8 mouse cellular contexts compared by ENCODE assay signal in the genomic region with DNA sequence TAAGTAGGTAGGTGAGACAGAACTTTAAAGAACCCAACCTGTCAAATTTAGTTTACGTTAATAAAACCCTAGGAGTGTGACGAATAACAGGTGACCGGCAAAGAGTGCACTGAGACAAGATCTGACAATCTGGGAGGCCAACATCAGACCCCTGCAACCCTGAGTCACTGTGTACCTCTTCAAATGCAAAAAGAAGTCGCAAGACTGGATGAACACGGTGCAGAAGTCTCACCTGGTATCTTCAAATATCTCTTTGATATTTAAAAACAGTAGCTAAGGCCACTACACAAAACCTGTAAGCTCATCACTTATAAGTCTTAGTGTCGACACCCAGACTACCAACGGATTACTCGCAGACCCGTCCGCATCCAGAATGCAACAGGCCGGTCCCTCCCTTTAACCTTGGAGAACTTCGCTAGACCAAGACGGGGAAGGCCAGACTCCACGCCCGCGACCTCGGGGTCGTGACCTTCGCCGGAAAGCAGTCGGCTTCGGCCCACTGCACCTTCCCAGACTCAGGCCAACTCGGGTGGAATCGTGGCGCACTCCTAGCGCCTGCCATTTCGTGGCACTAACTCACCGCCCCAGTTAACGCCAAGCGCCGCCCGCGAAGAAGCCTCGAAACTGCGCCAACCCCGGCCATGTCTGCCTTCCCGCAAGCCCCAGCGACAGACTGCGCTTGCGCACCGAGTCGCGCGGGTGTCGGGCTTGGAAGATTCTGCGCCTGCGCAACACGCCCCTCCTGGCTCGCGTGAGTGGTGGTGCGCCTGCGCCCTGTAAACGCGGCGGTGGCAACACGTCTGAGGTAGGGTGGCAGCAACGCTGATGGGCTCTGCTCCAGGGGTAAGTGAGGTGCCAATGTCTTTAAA. TPM values are rescaled to one million over a fixed set of nuclear protein-coding genes. Genes with fewer than 3 reads are reported as not detected.
A peak's percentile ranks its signal among the peaks of the same experiment; 100 is the strongest.
DNase-seq lines count a peak whose midpoint lies in the region; ATAC-seq lines count a peak whose summit lies in the region.

A gene (minus strand): TSS at position 715 of the 869 bp plus-strand sequence.
A gene (plus strand): TSS at position 744 of the 869 bp plus-strand sequence.

- H3K36me3 ChIP-seq in hindbrain, embryonic 11.5 days (ENCODE audit: control insufficient read depth, insufficient read depth, low read length): no peaks in the 10 kb centered on the region

- peak; percentile 97 for ATAC-seq in hindbrain, embryonic 11.5 days (ENCODE audit: low FRiP score)

- 3% methylated on average over 57 of the region's 57 CpGs for WGBS in hindbrain, embryonic 11.5 days

- peak; percentile 97 for DNase-seq in MN1 (ENCODE audit: low spot score)
- DNase-seq in cerebellum, adult 9-10 months: peak; percentile 96
- DNase-seq in frontal cortex, adult 2 months (ENCODE audit: extremely low spot score in 1 of 2, low spot score in 1 of 2): peak; percentile 89 to 97
- peak; percentile 99 for DNase-seq in hindbrain, embryonic 11.5 days (ENCODE audit: low spot score)
- DNase-seq in layer of hippocampus, postnatal 10 days (ENCODE audit: low spot score in 2 of 2): peak; percentile 97 to 98
- peak; percentile 96 for DNase-seq in lung, postnatal 10 days
- peak; percentile 95 for DNase-seq in ovary, postnatal 36 days (ENCODE audit: low spot score)
- DNase-seq in thymus, postnatal 25 days: peak; percentile 96

- H3K4me2 ChIP-seq in hindbrain, embryonic 11.5 days (replicated peaks; ENCODE audit: low read depth, low read length): peak within 1 kb of the TSS; percentile 72

- peak within 1 kb of the TSS; percentile 67; the same call in 1 of the 2 replicates for H3K27ac ChIP-seq in hindbrain, embryonic 11.5 days (ENCODE audit: low read depth, low read length)

- peak within 1 kb of the TSS; percentile 66 for H3K9ac ChIP-seq in hindbrain, embryonic 11.5 days (ENCODE audit: low read depth, low read length)

- H3K4me1 ChIP-seq in hindbrain, embryonic 11.5 days (replicated peaks; ENCODE audit: control insufficient read depth, insufficient read depth, low read length): no peaks in the 10 kb centered on the region

- H3K9me3 ChIP-seq in hindbrain, embryonic 11.5 days (ENCODE audit: control insufficient read depth, low read length): no peaks in the 10 kb centered on the region

- peak within 1 kb of the TSS; percentile 56 for H3K4me3 ChIP-seq in hindbrain, embryonic 11.5 days (ENCODE audit: low read depth, low read length)

- no peaks in the 10 kb centered on the region for H3K27me3 ChIP-seq in hindbrain, embryonic 11.5 days (ENCODE audit: control insufficient read depth, insufficient read depth, low read length)

RNA-seq across cellular contexts. Expression of the first gene that starts in this region (rescaled TPM):
- polyA plus RNA-seq in frontal cortex, adult 2 months (2012; rRNA removed): 290 and 314 TPM in 2 replicates
- polyA plus RNA-seq in hindbrain, embryonic 11.5 days (2014; fragmentation: Nextera tagmentation; extraction: Ambion mirVana): 196 and 230 TPM in 2 replicates
- total RNA-seq in layer of hippocampus, postnatal 10 days (2021): 100 to 1,000 TPM; 228 to 239 TPM

RNA-seq across cellular contexts. Expression of the second gene that starts in this region (rescaled TPM):
- polyA plus RNA-seq in frontal cortex, adult 2 months (2012; rRNA removed): 27.7 and 29.4 TPM in 2 replicates
- 62.1 and 62.2 TPM in 2 replicates for polyA plus RNA-seq in hindbrain, embryonic 11.5 days (2014; fragmentation: Nextera tagmentation; extraction: Ambion mirVana)
- total RNA-seq in layer of hippocampus, postnatal 10 days (2021): 10 to 100 TPM; 63.9 to 66.1 TPM

Comparison
In these comparisons a context has a peak if more than half of its experiments do, and no peak if none do; other contexts are left out.
1. Peak in every context shown above with its lines: DNase-seq, ATAC-seq, H3K4me3 ChIP-seq and H3K27ac ChIP-seq.